Mouse (Mus musculus) limb, embryonic 14.5 days (tissue): ENCODE measurements around the gene Kif1b. TPM values are rescaled to one million over a fixed set of nuclear protein-coding genes. Genes with fewer than 3 reads are reported as not detected.
"Not testable (repeated sequence)": the region's sequence is repeated elsewhere in the genome, so short reads cannot be mapped to it uniquely, and the experiment has no call there.

Experiments used
- ATAC-seq: fragments of 200-750 bp; cut with Nextera tagmentation; 2 replicates; pipeline ENCODE4 v1.8.0; 2017; ENCODE audit warnings: low read depth, moderate number of reproducible peaks, moderate TSS enrichment; ENCODE audit not compliant: low FRiP score
- DNase-seq: peaks from one replicate; pipeline ENCODE4 v3.0.0-alpha.2; 2015; ENCODE audit warnings: low spot score
- H3K27ac ChIP-seq: fragments of 300-500 bp; sonication (generic); replicated peaks from 2 replicates; pipeline ENCODE4 v1.5.1; 2014; ENCODE audit warnings: low read depth, mild to moderate bottlenecking, low read length, moderate library complexity, mixed read lengths
- H3K27me3 ChIP-seq: fragments of 300-500 bp; sonication (generic); 2 replicates; pipeline ENCODE4 v1.6.1; 2014; ENCODE audit warnings: low read length, mixed read lengths; ENCODE audit not compliant: control insufficient read depth, insufficient read depth
- H3K36me3 ChIP-seq: fragments of 300-500 bp; sonication (generic); 2 replicates; pipeline ENCODE4 v1.6.1; 2014; ENCODE audit warnings: mild to moderate bottlenecking, low read length, moderate library complexity, mixed read lengths; ENCODE audit not compliant: control insufficient read depth, insufficient read depth
- H3K4me1 ChIP-seq: fragments of 300-500 bp; sonication (generic); 2 replicates; pipeline ENCODE4 v1.6.1; 2014; ENCODE audit warnings: antibody characterized with exemption, low read length, mixed read lengths; ENCODE audit not compliant: control insufficient read depth, insufficient read depth
- H3K4me2 ChIP-seq: fragments of 300-500 bp; sonication (generic); replicated peaks from 2 replicates; pipeline ENCODE4 v1.6.1; 2014; ENCODE audit warnings: low read depth, mild to moderate bottlenecking, low read length, moderate library complexity; ENCODE audit not compliant: severe bottlenecking
- H3K4me3 ChIP-seq: fragments of 300-500 bp; sonication (generic); replicated peaks from 2 replicates; pipeline ENCODE4 v1.5.1; 2014; ENCODE audit warnings: low read length
- H3K9ac ChIP-seq: fragments of 300-500 bp; sonication (generic); 2 replicates; pipeline ENCODE4 v1.6.1; 2014; ENCODE audit warnings: mild to moderate bottlenecking, low read depth, low read length, moderate library complexity; ENCODE audit not compliant: severe bottlenecking
- H3K9me3 ChIP-seq: fragments of 300-500 bp; sonication (generic); 2 replicates; pipeline ENCODE4 v1.6.1; 2016; ENCODE audit warnings: low read length; ENCODE audit not compliant: control insufficient read depth
- POLR2A ChIP-seq: fragments of 200-500 bp; IDR thresholded peaks from 2 replicates; pipeline ENCODE4 v1.8.0; 2012; ENCODE audit warnings: inconsistent platforms, mild to moderate bottlenecking, moderate library complexity, borderline replicate concordance; ENCODE audit not compliant: insufficient read depth, insufficient read length; ENCODE audit errors: extremely low read depth
- WGBS: fragments of 180-500 bp; shearing (Covaris S2); extraction: QIAGEN DNeasy Blood & Tissue Kit; methylation state at CpG from one replicate; pipeline ENCODE4 v1.1.7; 2014; 5-methylcytosine and 5-hydroxymethylcytosine counted together
- polyA plus RNA-seq, 2 experiments: library from polyadenylated mRNA; depleted of rRNA in 1 of 2; stranded (reverse) in 1 of 2; unstranded in 1 of 2; fragments of >200 nt; fragmentation: Nextera tagmentation in 1 of 2; extraction: Ambion mirVana in 1 of 2; gene quantifications; 2 replicates each; pipeline versions ENCODE4 v1.2.1 to v1.2.3; 2012 to 2014

Kif1b gene
- polyA plus RNA-seq, 2 experiments = 35.0 to 50.3 TPM

GRCm38 (mm10) chr4:149220042-149220473, 87.4 kb downstream of the Kif1b start:
- Histone ChIP-seq H3K9me3 (no peaks in the 10 kb centered on the region), H3K36me3 (peaks cover 57% of the 10 kb centered on the region), H3K27ac (no peak overlapping the region), H3K27me3 (no peaks in the 10 kb centered on the region), H3K4me2 (no peak overlapping the region), H3K4me1 (0 out of 2 replicates have a peak, but pooled peaks cover 7% of the 10 kb centered on the region), H3K4me3 (no peak overlapping the region), H3K9ac (no peak overlapping the region)
- ATAC-seq (no peak), DNase-seq (peak; percentile 55)
- WGBS = 59% methylated on average over 5 of the region's 5 CpGs
- TF ChIP-seq POLR2A = no peak

- Histone ChIP-seq H3K9ac (no peak overlapping the region), H3K36me3 (peaks cover 58% of the 10 kb centered on the region), H3K9me3 (no peaks in the 10 kb centered on the region), H3K4me3 (no peak overlapping the region), H3K27ac (no peak overlapping the region), H3K27me3 (no peaks in the 10 kb centered on the region), H3K4me1 (0 out of 2 replicates have a peak, but pooled peaks cover 7% of the 10 kb centered on the region), H3K4me2 (no peak overlapping the region)
- TF ChIP-seq POLR2A = no peak
- DNase-seq (no peak), ATAC-seq (no peak)
- WGBS = 87% methylated on average over 12 of the region's 12 CpGs
Observed at GRCm38 (mm10) chr4:149219401-149220041, 88.0 kb downstream of the Kif1b start.

GRCm38 (mm10) chr4:149218476-149218875, 89.0 kb downstream of the Kif1b start:
- DNase-seq (no peak), ATAC-seq (no peak)
- WGBS = 94% methylated on average over 5 of the region's 5 CpGs
- Histone ChIP-seq H3K4me3 (no peak overlapping the region), H3K4me1 (0 out of 2 replicates have a peak, but pooled peaks cover 7% of the 10 kb centered on the region), H3K9ac (no peak overlapping the region), H3K36me3 (peaks cover 59% of the 10 kb centered on the region), H3K9me3 (no peaks in the 10 kb centered on the region), H3K27me3 (no peaks in the 10 kb centered on the region), H3K4me2 (no peak overlapping the region), H3K27ac (no peak overlapping the region)
- TF ChIP-seq POLR2A = no peak

GRCm38 (mm10) chr4:149215982-149216381, 91.5 kb downstream of the Kif1b start:
- Histone ChIP-seq H3K9me3 (no peaks in the 10 kb centered on the region), H3K4me3 (no peak overlapping the region), H3K36me3 (peaks cover 57% of the 10 kb centered on the region), H3K4me2 (no peak overlapping the region), H3K27ac (no peak overlapping the region), H3K9ac (no peak overlapping the region), H3K4me1 (0 out of 2 replicates have a peak, but pooled peaks cover 7% of the 10 kb centered on the region), H3K27me3 (no peaks in the 10 kb centered on the region)
- no peak for TF ChIP-seq POLR2A
- 65% methylated on average over 9 of the region's 9 CpGs for WGBS
- DNase-seq = no peak
- ATAC-seq = peak; percentile 41; the same call in 1 of the 2 replicates

GRCm38 (mm10) chr4:149215397-149215796, 92.1 kb downstream of the Kif1b start:
- Histone ChIP-seq H3K4me2 (no peak overlapping the region), H3K27ac (no peak overlapping the region), H3K9ac (no peak overlapping the region), H3K4me3 (no peak overlapping the region), H3K27me3 (no peaks in the 10 kb centered on the region), H3K9me3 (no peaks in the 10 kb centered on the region), H3K4me1 (0 out of 2 replicates have a peak, but pooled peaks cover 7% of the 10 kb centered on the region), H3K36me3 (peaks cover 57% of the 10 kb centered on the region)
- TF ChIP-seq POLR2A = no peak
- WGBS = 17% methylated on average over 2 of the region's 2 CpGs
- DNase-seq (no peak), ATAC-seq (no peak)

GRCm38 (mm10) chr4:149214468-149214867, 93.0 kb downstream of the Kif1b start:
- H3K4me1 ChIP-seq, H3K9me3 ChIP-seq, ATAC-seq, DNase-seq, H3K27me3 ChIP-seq, H3K4me3 ChIP-seq, H3K4me2 ChIP-seq, H3K9ac ChIP-seq, H3K27ac ChIP-seq: not testable (repeated sequence)
- 98% methylated on average over 2 of the region's 2 CpGs for WGBS
- H3K36me3 ChIP-seq = peaks cover 52% of the 10 kb centered on the region
